Mouse (Mus musculus): ENCODE data around the gene Reep3.

Reep3 gene

GRCm38 (mm10) chr10:67082531-67082930, 14.2 kb downstream of the Reep3 start:
- no peak for DNase-seq (ENCODE audit: low spot score)

DNA sequence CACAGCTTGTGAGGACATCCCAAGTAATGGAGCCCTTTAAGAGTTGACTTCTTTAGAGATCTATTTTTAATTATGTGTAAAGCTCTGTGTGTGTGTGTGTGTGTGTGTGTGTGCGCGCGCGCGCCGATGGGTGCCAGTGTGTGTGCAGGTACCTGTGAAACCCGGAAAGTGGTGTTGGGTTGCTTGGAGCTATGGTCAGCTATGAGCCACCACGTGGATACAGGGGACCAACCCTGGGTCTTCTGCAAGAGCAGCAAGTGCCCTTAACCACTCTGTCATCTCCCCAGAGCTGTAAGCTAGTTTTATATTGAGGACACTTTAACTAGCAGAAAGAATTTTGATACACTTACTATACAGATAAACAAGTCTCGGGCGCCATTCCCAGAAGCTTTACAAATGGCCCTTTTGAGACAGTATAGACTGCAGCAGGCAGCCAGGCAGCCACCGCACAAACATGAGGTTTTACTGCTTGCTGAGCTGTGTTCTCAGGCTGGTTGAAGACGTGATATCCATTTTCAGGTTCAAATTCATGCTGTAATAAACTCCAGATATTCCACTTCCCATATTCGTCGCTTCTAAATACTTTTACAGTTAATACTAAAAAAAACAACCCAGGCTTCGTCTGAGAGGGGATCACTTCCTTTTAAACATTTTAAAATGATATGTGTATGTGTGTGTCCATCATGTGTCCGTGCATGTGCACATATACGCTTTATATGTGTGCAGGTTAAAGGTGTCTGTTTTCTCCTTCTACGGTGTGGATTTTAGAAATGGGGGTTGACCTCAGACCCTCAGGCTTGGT, 15.3 kb downstream of the Reep3 start:
- no peak for DNase-seq (ENCODE audit: low spot score)

GRCm38 (mm10) chr10:67079030-67079429, 17.7 kb downstream of the Reep3 start:
- DNase-seq (ENCODE audit: low spot score) = no peak

DNA sequence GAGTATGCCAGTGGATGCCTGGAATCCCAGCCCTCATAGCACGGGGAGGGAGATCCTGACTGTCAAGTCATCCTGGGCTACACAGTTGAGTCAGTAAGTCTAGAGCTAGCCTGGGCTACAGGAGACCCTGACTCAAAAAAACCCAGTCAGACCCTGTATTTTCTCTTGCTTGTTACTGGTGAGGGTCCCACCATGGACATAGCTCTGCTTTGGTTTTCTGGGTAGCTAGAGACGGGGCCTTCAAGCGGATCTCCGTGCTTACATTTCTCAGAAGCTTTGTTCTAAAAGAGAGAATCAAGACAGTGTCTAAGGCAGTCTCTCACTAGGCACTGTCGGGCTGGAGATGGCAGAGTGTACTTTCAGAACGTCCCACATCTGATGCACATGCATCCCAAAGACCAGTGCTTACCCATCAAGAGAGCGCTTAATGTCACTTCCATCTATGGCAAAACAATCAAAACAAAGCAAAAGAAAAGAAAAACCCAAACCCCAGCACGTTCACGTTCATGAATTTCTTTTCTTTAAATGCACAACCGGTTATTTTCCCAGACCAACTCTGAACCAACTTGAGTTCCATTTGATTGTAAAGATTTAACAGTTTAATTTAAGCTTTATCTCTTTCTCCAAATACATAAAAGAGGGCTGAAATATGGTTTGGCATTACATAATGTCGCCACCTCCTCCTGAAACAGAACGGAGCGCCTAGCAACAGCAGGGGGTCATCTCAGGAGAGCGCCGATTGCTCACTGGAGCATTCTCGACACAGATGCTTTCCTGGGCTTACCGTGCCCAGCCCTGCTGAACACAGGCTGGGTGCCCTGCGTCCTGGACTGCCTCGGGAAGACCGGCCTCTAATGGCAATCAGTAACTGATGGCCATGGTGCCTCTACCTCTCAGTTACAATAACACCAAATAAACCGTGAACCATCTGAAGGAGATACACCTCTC, 20.5 kb downstream of the Reep3 start:
- DNase-seq (ENCODE audit: low spot score) = no peak

DNA sequence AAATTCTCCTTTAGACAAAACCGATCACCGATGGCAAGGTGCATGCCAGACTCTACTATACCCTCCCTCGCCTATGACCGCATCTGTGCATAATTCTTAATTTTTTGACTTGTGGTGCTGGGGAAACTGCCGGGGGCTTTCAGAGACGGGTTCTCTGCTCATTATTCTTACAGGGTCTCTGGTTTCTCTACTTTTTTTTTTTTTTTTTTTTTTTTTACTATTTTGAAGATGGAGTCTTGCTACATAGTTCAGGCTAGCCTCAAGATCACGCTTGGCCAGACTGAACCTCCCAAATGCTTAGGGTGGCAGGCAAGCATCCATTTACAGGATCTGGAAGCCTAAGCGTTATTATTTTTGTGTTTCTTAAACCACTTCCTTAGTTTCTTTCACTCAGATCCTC, 23.2 kb downstream of the Reep3 start:
- DNase-seq (ENCODE audit: low spot score) = no peak

- DNase-seq (ENCODE audit: low spot score) = no peak
Observed at GRCm38 (mm10) chr10:67072600-67072999, 24.1 kb downstream of the Reep3 start.

- no peak for DNase-seq (ENCODE audit: low spot score)
Observed at GRCm38 (mm10) chr10:67071884-67072283, 24.9 kb downstream of the Reep3 start.

DNA sequence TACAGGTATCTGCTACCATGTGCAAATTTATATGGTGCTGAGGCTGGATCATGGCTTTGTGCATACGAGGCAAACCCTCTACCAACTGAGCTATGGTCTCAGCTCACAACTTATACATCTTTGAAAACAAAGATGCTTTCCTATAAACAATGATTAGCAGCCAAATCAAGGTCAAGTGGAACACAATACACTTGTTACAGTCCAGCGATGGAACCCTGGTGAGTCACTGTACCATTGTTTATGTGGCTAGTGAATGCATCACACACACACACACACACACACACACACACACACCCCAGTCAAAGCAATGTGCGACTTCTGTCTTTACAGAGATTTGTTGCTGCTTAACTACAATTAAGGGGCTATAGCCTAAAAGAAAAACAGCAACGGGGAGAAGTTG, 25.4 kb downstream of the Reep3 start:
- no peak for DNase-seq (ENCODE audit: low spot score)

DNA sequence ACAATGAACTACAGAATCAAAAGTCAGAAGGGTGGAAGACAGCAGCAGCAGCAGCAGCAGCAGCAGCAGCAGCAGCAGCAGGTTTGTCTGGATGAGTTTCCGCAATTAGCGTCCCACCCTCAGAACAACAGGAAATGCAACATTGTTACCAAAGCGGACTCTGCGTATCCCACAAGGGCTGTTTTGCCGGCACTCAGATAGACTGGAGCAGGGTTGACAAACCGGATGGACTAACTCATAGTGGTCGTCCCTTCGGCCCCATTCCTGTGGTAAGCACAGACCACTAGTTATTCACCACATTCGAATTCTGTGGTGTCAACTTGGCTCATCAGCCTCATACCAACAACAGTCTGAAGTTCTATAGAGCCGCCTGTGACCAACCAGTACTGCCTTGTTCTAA, 27.7 kb downstream of the Reep3 start:
- no peak for DNase-seq (ENCODE audit: low spot score)

- DNase-seq (ENCODE audit: low spot score) = no peak
Observed at GRCm38 (mm10) chr10:67066421-67066820, 30.3 kb downstream of the Reep3 start.

DNA sequence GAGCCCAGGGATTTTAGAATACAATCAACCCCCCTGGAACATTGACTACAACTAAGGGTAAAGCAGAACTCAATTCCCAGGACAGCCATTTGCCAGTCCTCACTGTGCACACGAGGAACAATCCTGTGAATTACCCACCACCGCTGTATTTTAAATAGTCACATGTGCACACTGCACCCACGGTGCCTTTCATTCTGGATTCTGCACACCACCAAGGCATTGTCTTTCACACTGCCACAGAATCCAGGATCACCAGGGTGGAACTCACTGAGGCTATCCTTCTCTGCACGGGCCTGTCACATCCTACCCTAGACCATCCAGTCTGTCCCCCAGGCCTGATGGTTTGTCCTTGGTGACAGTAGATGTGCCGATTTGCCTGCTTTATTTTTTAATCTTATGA, 30.8 kb downstream of the Reep3 start:
- DNase-seq (ENCODE audit: low spot score) = no peak

- no peak for DNase-seq (ENCODE audit: low spot score)
Observed at GRCm38 (mm10) chr10:67065277-67065887, 31.4 kb downstream of the Reep3 start.

DNA sequence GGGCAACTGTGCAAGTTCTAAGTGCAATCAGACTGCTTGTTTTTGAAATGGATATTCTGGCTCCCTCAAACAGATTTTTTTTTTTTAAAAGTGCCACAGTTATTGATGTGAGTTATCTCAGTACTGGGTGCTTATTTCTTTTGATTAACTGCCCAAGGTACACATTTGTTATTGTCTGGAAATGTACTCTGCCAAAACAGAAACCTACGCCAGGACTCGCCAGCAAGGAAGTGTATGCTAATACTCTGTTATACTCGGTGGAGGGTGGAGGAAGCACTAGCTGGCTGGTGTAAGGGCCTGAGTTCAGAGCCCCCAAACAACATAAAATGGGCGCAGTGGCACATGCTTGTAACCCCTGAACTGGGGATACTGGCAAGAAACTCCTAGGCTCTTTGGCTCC, 34.9 kb downstream of the Reep3 start:
- DNase-seq (ENCODE audit: low spot score) = no peak

DNA sequence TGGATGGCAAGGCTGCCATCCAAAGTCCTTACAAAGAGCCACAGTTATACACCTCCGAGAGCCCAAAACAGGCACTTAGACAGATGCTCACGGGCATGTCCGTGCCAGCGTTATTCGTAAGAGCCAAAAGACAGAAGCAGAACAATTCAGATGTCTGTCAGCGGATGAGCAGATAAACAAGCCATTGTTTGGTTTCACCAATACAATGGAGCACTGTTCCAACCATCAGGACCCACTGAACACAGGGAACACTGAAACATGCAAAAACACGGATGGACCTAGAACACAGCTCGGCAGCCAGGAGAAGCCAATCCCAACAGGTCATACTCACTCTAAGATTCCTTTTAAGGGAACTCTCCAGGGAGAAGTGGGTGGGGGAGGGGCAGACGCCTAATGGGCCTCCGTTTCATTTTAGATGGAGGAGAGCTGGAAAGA, 35.4 kb downstream of the Reep3 start:
- no peak for DNase-seq (ENCODE audit: low spot score)

- no peak for DNase-seq (ENCODE audit: low spot score)
Observed at GRCm38 (mm10) chr10:67058702-67059101, 38.0 kb downstream of the Reep3 start.

GRCm38 (mm10) chr10:67058297-67058696, 38.4 kb downstream of the Reep3 start:
- no peak for DNase-seq (ENCODE audit: low spot score)

- DNase-seq (ENCODE audit: low spot score) = no peak
Observed at GRCm38 (mm10) chr10:67057696-67058095, 39.0 kb downstream of the Reep3 start.

DNA sequence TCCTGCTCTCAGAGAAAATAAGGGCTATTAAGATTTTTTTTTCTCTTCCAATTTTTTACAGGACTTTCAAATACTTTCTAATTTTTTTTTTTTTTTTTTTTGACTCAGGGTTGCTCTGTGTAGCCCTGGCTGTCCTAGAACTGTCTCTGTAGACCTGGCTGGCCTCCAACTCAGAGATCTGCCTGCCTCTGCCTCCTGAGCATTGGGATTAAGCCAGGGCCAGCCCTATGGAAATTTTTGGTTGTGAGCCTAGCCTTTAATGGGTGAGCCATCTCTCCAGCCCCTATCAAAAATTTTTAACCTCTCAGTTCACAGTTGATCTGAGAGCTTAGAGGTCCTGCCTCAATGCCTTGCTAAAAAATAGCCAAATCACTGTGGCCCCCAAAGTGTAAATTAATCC, 39.5 kb downstream of the Reep3 start:
- DNase-seq (ENCODE audit: low spot score) = no peak

GRCm38 (mm10) chr10:67055867-67056856, 40.6 kb downstream of the Reep3 start:
- no peak for DNase-seq (ENCODE audit: low spot score)

DNA sequence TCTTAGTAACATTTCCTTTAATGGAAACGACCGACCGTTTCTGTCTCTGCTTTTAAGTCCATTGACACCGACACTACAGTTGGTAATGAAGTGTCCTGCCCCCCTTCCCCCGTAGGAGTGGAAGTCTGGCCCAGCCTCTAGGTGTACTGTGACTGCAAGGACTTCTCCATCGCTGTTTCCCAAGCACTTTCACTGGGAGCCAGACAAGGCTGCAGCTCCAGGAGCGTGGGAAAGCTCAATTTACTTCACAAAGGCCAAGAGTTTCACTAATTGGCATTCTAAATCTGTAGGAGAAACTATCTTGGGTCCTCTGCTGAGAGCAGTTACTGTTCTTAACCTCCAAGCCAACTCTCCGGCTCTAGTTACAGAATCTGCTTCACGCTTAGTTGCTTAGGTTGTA, 43.3 kb downstream of the Reep3 start:
- no peak for DNase-seq (ENCODE audit: low spot score)

GRCm38 (mm10) chr10:67052429-67052828, 44.3 kb downstream of the Reep3 start:
- DNase-seq (ENCODE audit: low spot score) = no peak

Measured in ovary, postnatal 10 days (tissue).